Mouse (Mus musculus): ENCODE measurements around the gene Gstt2. TPM values are rescaled to one million over a fixed set of nuclear protein-coding genes. Genes with fewer than 3 reads are reported as not detected.

Gene Gstt2
- polyA plus RNA-seq, 1 experiment from 2014 or later = 5.1 TPM

Other genes starting within 250 kb of the Gstt2 start
- 2.5 and 3.0 TPM in 2 replicates for gene Ggt5, start 248.1 kb downstream of the Gstt2 start, polyA plus RNA-seq (2015; fragmentation: Nextera tagmentation; extraction: Ambion mirVana)
- 1.0 and 1.4 TPM in 2 replicates for gene Susd2, start 193.4 kb downstream of the Gstt2 start, polyA plus RNA-seq (2015; fragmentation: Nextera tagmentation; extraction: Ambion mirVana)
- 36.8 and 38.8 TPM in 2 replicates for gene Cabin1, start 73.1 kb downstream of the Gstt2 start, polyA plus RNA-seq (2015; fragmentation: Nextera tagmentation; extraction: Ambion mirVana)
- gene Ddt, start 64.0 kb downstream of the Gstt2 start, polyA plus RNA-seq (2015; fragmentation: Nextera tagmentation; extraction: Ambion mirVana) = 61.1 and 62.2 TPM in 2 replicates
- gene Gm20441, start 56.5 kb downstream of the Gstt2 start, polyA plus RNA-seq (2015; fragmentation: Nextera tagmentation; extraction: Ambion mirVana) = not detected in 2 replicates
- gene Gstt3, start 56.0 kb downstream of the Gstt2 start, polyA plus RNA-seq (2015; fragmentation: Nextera tagmentation; extraction: Ambion mirVana) = 0.42 and 0.51 TPM in 2 replicates
- gene Gstt1, start 38.8 kb downstream of the Gstt2 start, polyA plus RNA-seq (2015; fragmentation: Nextera tagmentation; extraction: Ambion mirVana) = 10.7 and 11.5 TPM in 2 replicates
- gene Gstt4, start 14.9 kb downstream of the Gstt2 start, polyA plus RNA-seq (2015; fragmentation: Nextera tagmentation; extraction: Ambion mirVana) = not detected in 2 replicates
- 1,708 and 1,857 TPM in 2 replicates for gene Mif, start 22.8 kb upstream of the Gstt2 start, polyA plus RNA-seq (2015; fragmentation: Nextera tagmentation; extraction: Ambion mirVana)
- gene Derl3, start 56.0 kb upstream of the Gstt2 start, polyA plus RNA-seq (2015; fragmentation: Nextera tagmentation; extraction: Ambion mirVana) = 2.9 and 3.5 TPM in 2 replicates
- 330 and 334 TPM in 2 replicates for gene Smarcb1, start 84.2 kb upstream of the Gstt2 start, polyA plus RNA-seq (2015; fragmentation: Nextera tagmentation; extraction: Ambion mirVana)
- gene Chchd10, start 95.7 kb upstream of the Gstt2 start, polyA plus RNA-seq (2015; fragmentation: Nextera tagmentation; extraction: Ambion mirVana) = 24.8 and 24.9 TPM in 2 replicates
- 19.8 and 20.3 TPM in 2 replicates for gene Mmp11, start 99.1 kb upstream of the Gstt2 start, polyA plus RNA-seq (2015; fragmentation: Nextera tagmentation; extraction: Ambion mirVana)
- gene Gm867, start 103.2 kb upstream of the Gstt2 start, polyA plus RNA-seq (2015; fragmentation: Nextera tagmentation; extraction: Ambion mirVana) = 0.28 TPM in 1 of 2 replicates, not detected in the other
- 0.42 and 0.48 TPM in 2 replicates for gene Vpreb3, start 105.6 kb upstream of the Gstt2 start, polyA plus RNA-seq (2015; fragmentation: Nextera tagmentation; extraction: Ambion mirVana)
- 0.15 TPM in 1 of 2 replicates, not detected in the other for gene Gm5134, start 117.1 kb upstream of the Gstt2 start, polyA plus RNA-seq (2015; fragmentation: Nextera tagmentation; extraction: Ambion mirVana)
- gene Zfp280b, start 195.2 kb upstream of the Gstt2 start, polyA plus RNA-seq (2015; fragmentation: Nextera tagmentation; extraction: Ambion mirVana) = 13.5 and 13.8 TPM in 2 replicates